Mouse (Mus musculus) embryonic fibroblast, embryonic 13.5 days (primary cell): ENCODE data around the gene Catsper1.

ENCODE experiments used
- CTCF ChIP-seq: IDR thresholded peaks from 2 replicates; pipeline ENCODE4 v1.5.1; 2011; ENCODE audit warnings: mild to moderate bottlenecking, control low read depth, low read length, moderate library complexity, borderline replicate concordance; ENCODE audit not compliant: insufficient read depth
- POLR2A ChIP-seq: IDR thresholded peaks from 2 replicates; pipeline ENCODE4 v1.6.1; 2011; ENCODE audit warnings: low read depth, mild to moderate bottlenecking, control low read depth, low read length, moderate library complexity

GRCm38 (mm10) chr19:5334741-5335140, 800 bp upstream of the Catsper1 start:
- TF ChIP-seq CTCF = no peak
- TF ChIP-seq POLR2A = no peak
